Mouse (Mus musculus) left cerebral cortex, adult 2 months (tissue): ENCODE measurements at regions not wholly inside any gene's neighbourhood (a gene's known extent, or its start where the extent isn't known, plus 50 kb on each side); places are given as distances from the start of the nearest gene placed in this dataset.
A peak's percentile ranks its signal among the peaks of the same experiment; 100 is the strongest.
"Not testable (repeated sequence)": the region's sequence is repeated elsewhere in the genome, so short reads cannot be mapped to it uniquely, and the experiment has no call there.

Experiments used
- DNase-seq, 2 experiments: peaks; one replicate each; pipeline ENCODE4 v3.0.0; 2021 to 2022; ENCODE audit warnings: low spot score in 2 of 2, mixed read lengths in 1 of 2; ENCODE audit errors: extremely low spot score in 1 of 2
- H3K27ac ChIP-seq: fragments of 200-600 bp; 2 replicates; pipeline ENCODE4 v1.8.1; 2022
- H3K4me3 ChIP-seq: fragments of 200-600 bp; 2 replicates; pipeline ENCODE4 v1.8.1; 2022
- CTCF ChIP-seq: fragments of 200-600 bp; IDR thresholded peaks from 2 replicates; pipeline ENCODE4 v1.8.1; 2022; ENCODE audit warnings: antibody characterized with exemption, mild to moderate bottlenecking, moderate library complexity
- intact Hi-C: fragments of 180-260 bp; cut with DNase I; formaldehyde crosslinking; loops from one replicate; pipeline ENCODE4 v1.15.1; 2025

GRCm38 (mm10) chr9:33662978-33663377 is 822.7 kb upstream of the Kirrel3 start:
- no peak overlapping the region for H3K4me3 ChIP-seq
- H3K27ac ChIP-seq = no peak overlapping the region
- intact Hi-C loops = no loop called here
- no peak for TF ChIP-seq CTCF
- no peak for DNase-seq

GRCm38 (mm10) chr9:33681129-33681528 is 804.6 kb upstream of the Kirrel3 start:
- TF ChIP-seq CTCF = no peak

DNA sequence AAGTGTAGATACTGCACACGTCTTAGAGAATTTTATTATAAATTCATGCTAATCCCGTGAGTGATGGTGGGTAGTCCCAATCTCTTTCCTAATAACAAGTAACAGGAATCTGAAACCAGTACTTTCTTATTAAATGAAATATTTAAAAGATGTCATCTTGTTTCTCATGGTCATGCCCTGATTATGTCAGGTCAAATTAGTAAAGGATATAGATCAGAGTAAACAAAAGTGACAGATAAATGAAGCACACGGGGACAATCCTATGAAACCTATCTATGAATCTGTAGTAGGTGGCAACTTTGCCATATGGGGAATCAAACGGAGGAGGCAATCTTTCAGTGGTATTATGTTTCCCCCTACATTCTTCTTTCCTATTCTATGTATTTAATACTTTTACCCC is 794.0 kb upstream of the Kirrel3 start:
- no peak for TF ChIP-seq CTCF
- no peak overlapping the region for H3K4me3 ChIP-seq
- no peak overlapping the region for H3K27ac ChIP-seq
- DNase-seq = no peak
- intact Hi-C loops = no loop called here

More at GRCm38 (mm10) chr9:33681129-33681528, 804.6 kb upstream of the Kirrel3 start:
- intact Hi-C loops = loop anchor here (1.0 kb wide), 1 partner anchor 146 kb away; no protein-coding TSS in a partner anchor
- no peak overlapping the region for H3K27ac ChIP-seq
- peak in 1 of 2 experiments; percentile 20 for DNase-seq
- H3K4me3 ChIP-seq = no peak overlapping the region

DNA sequence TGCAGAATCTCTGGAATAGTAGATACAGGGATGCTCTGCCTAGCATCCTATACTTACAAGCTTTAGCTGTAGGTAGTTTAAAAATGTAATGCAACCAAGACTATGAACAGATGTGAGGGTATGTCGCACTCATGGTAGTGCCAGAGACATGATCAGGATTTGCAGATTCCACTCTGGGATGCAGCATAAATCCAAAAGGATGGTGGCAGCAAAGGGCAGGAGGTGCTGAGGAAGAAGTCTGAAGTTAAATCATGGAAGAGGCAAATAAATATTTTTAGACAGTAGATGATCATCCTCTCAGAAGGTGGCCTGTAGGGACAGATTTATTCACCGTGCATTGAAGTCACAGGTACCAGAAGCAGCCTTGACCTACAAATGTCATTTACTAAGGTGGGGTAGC is 768.1 kb upstream of the Kirrel3 start:
- intact Hi-C loops = no loop called here
- no peak for DNase-seq
- Histone ChIP-seq H3K27ac (no peak overlapping the region), H3K4me3 (no peak overlapping the region)
- TF ChIP-seq CTCF = no peak; the same call in none of the 2 replicates

- no peak overlapping the region for H3K4me3 ChIP-seq
- intact Hi-C loops = no loop called here
- TF ChIP-seq CTCF = no peak
- no peak overlapping the region for H3K27ac ChIP-seq
- no peak for DNase-seq
Observed at GRCm38 (mm10) chr9:33724811-33725210, 760.9 kb upstream of the Kirrel3 start.

- DNase-seq, H3K4me3 ChIP-seq, H3K27ac ChIP-seq, intact Hi-C loops: not testable (repeated sequence)
Observed at GRCm38 (mm10) chr9:33728058-33728457, 757.6 kb upstream of the Kirrel3 start.

DNA sequence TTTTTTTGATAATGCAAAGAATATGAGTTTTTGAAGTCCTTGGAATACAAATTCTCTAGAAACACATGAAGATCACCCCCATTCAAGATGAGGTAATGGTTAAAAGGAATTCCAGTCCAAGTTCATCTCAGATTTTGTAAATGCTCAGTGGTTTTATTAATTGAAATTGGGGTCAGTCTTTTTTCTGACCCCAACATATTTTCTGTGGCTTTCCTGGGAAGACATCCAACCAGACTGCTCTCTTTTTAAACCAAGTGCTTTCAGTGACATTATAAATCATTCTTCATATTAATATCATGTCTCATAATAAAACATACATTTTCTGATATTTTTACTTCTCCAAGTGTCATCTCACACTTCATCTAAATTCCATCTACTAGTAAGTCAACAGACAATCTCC is 725.0 kb upstream of the Kirrel3 start:
- Histone ChIP-seq H3K4me3 (no peak overlapping the region), H3K27ac (no peak overlapping the region)
- no peak for TF ChIP-seq CTCF
- no peak for DNase-seq
- intact Hi-C loops = no loop called here

GRCm38 (mm10) chr9:33766235-33766634 is 719.5 kb upstream of the Kirrel3 start:
- TF ChIP-seq CTCF = no peak
- DNase-seq = no peak
- Histone ChIP-seq H3K27ac (no peak overlapping the region), H3K4me3 (no peak overlapping the region)
- intact Hi-C loops = no loop called here

GRCm38 (mm10) chr9:33769811-33770210 is 715.9 kb upstream of the Kirrel3 start:
- H3K27ac ChIP-seq = no peak overlapping the region
- H3K4me3 ChIP-seq = no peak overlapping the region
- intact Hi-C loops = no loop called here
- DNase-seq = no peak
- no peak; the same call in 1 of the 2 replicates for TF ChIP-seq CTCF

- intact Hi-C loops = no loop called here
- no peak for DNase-seq
- no peak overlapping the region for H3K27ac ChIP-seq
- no peak overlapping the region for H3K4me3 ChIP-seq
- TF ChIP-seq CTCF = no peak
Observed at GRCm38 (mm10) chr9:33774178-33774577, 711.5 kb upstream of the Kirrel3 start.

- Histone ChIP-seq H3K4me3 (no peak overlapping the region), H3K27ac (no peak overlapping the region)
- peak; percentile 12 to 26 for DNase-seq
- intact Hi-C loops = no loop called here
- TF ChIP-seq CTCF = no peak
Observed at GRCm38 (mm10) chr9:33790617-33791016, 695.1 kb upstream of the Kirrel3 start.

DNA sequence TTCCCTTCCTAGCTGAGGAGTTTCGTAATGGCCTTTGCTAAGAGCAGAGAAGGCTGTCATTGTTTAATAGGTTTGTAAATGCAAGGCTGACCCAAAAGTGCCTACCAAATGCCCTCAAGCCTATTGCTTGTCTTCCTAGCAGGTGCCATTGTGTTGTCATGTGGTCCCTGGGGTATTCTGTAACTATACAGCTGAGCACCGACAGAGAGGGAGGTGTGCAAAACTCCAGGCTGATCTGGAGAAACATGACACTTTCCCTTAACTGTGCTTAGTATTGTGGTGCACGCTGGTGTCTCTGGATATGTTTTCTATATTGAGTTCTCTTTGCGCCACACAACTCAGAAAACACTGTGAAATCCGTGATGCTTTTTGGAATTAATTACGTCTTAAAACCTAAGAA is 685.4 kb upstream of the Kirrel3 start:
- Histone ChIP-seq H3K4me3 (no peak overlapping the region), H3K27ac (no peak overlapping the region)
- no peak for DNase-seq
- intact Hi-C loops = no loop called here
- TF ChIP-seq CTCF = no peak

DNA sequence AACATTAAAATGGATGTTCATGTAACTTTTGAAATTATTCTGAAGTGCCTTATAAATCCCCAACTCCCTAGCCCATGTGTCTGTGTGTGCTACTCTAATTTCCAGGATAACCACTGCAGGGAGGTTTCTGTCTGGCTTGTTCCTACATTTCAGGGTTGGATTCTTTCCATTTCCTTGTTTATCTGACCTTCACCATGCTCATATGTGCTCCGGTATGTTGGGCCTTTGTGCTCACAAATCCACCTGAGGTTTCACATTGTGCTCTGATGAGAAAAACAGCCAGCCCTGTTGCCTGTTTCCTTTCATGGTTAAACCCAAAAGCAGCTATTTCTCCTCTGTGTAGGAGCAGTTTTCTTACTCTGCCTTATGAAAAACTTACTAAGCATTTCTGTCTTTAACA is 684.9 kb upstream of the Kirrel3 start:
- no peak for DNase-seq
- intact Hi-C loops = no loop called here
- no peak overlapping the region for H3K4me3 ChIP-seq
- H3K27ac ChIP-seq = no peak overlapping the region
- no peak for TF ChIP-seq CTCF
